Mouse (Mus musculus) olfactory bulb, adult 2 months (tissue): Measurements from ENCODE around the gene Mxi1.

Source experiments
- CTCF ChIP-seq: fragments of 200-500 bp; IDR thresholded peaks from 2 replicates; pipeline ENCODE4 v1.5.1; 2012; ENCODE audit warnings: low read depth, mild to moderate bottlenecking, low read length, moderate library complexity; ENCODE audit not compliant: insufficient read depth
- POLR2A ChIP-seq: fragments of 200-500 bp; IDR thresholded peaks from 2 replicates; pipeline ENCODE4 v1.6.1; 2012; ENCODE audit warnings: mild to moderate bottlenecking, low read depth, low read length, moderate library complexity; ENCODE audit not compliant: insufficient read depth

- TF ChIP-seq CTCF = no peak
- no peak for TF ChIP-seq POLR2A
These were observed 11.0 kb downstream of the Mxi1 start for GRCm38 (mm10) chr19:53321273-53321672.
